ENCODE assay signal across 9 mouse cellular contexts in the genomic region with DNA sequence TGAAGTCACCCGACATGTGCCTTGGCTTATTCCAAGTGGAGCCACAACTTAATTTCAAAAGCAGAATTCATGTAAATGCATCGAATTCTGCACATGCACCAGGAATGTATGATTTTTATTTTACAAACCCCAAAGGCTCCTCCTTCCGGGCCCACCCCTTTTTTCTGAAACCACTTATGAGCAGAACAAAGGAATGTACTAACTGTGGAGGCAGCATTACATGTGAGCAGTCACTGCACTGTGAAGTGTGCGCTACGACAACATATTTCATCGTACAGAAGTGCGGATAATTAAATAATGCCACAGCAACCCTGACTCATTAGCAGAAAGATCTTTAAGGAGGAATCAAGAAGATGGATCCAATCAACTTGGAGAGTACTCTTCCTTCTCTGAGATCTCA.
DNase-seq lines count a peak whose midpoint lies in the region; ATAC-seq lines count a peak whose summit lies in the region.
"Had no signal": no experiment of that assay in that cellular context is flagged by ENCODE, and none has a peak within 500 bp of the region (broad histone marks: within the 10 kb centered on the region; RNA-seq: fewer than 3 reads in every experiment).

No protein-coding gene starts in this region.

- no peaks in the 10 kb centered on the region for H3K9me3 ChIP-seq in kidney, embryonic 15.5 days (replicated peaks)
- no peaks in the 10 kb centered on the region for H3K9me3 ChIP-seq in hindbrain, embryonic 12.5 days (replicated peaks)
- no peaks in the 10 kb centered on the region for H3K9me3 ChIP-seq in neural tube, embryonic 12.5 days

- H3K4me2 ChIP-seq in kidney, embryonic 15.5 days = peak overlapping the region; percentile 27; the same call in 1 of the 2 replicates
- H3K4me2 ChIP-seq in hindbrain, embryonic 12.5 days (replicated peaks) = peak overlapping the region; percentile 59
- H3K4me2 ChIP-seq in neural tube, embryonic 12.5 days (replicated peaks) = peak overlapping the region; percentile 57

- 0 out of 2 replicates have a peak overlapping the region, but pooled peaks have one; percentile 16 for H3K4me3 ChIP-seq in kidney, embryonic 15.5 days (replicated peaks)
- H3K4me3 ChIP-seq in hindbrain, embryonic 12.5 days = peak overlapping the region; percentile 31
- peak overlapping the region; percentile 27; the same call in 1 of the 2 replicates for H3K4me3 ChIP-seq in neural tube, embryonic 12.5 days

- H3K36me3 ChIP-seq in kidney, embryonic 15.5 days = peaks cover 43% of the 10 kb centered on the region
- H3K36me3 ChIP-seq in hindbrain, embryonic 12.5 days = peaks cover 43% of the 10 kb centered on the region
- H3K36me3 ChIP-seq in neural tube, embryonic 12.5 days = peaks cover 47% of the 10 kb centered on the region

- no peak for DNase-seq in kidney, postnatal 25 days
- peak; percentile 83 for DNase-seq in brain, embryonic 18.5 days (ENCODE audit: low read depth, low spot score)

- no peak for ATAC-seq in kidney, embryonic 15.5 days (replicated peaks; ENCODE audit: low FRiP score)
- ATAC-seq in hindbrain, embryonic 12.5 days (ENCODE audit: low FRiP score) = no peak
- 0 out of 2 replicates have a peak, but pooled peaks have one; percentile 59 for ATAC-seq in neural tube, embryonic 12.5 days (ENCODE audit: low FRiP score, low read depth)
- ATAC-seq in granulocyte monocyte progenitor cell, adult 5-6 weeks (replicated peaks; ENCODE audit: poor library complexity, severe bottlenecking) = no peak
- ATAC-seq in megakaryocyte-erythroid progenitor cell, adult 5-6 weeks (replicated peaks; ENCODE audit: low FRiP score, low TSS enrichment, poor library complexity, severe bottlenecking) = no peak
- ATAC-seq in megakaryocyte progenitor cell, adult 5-6 weeks (replicated peaks; ENCODE audit: poor library complexity) = no peak

- 75% methylated on average over 7 of the region's 7 CpGs for WGBS in kidney, embryonic 15.5 days
- 59% methylated on average over 7 of the region's 7 CpGs for WGBS in hindbrain, embryonic 12.5 days
- 75% methylated on average over 7 of the region's 7 CpGs for WGBS in neural tube, embryonic 12.5 days

- H3K4me1 ChIP-seq in kidney, embryonic 15.5 days = peaks cover 21% of the 10 kb centered on the region
- H3K4me1 ChIP-seq in hindbrain, embryonic 12.5 days = peaks cover 45% of the 10 kb centered on the region
- H3K4me1 ChIP-seq in neural tube, embryonic 12.5 days = peaks cover 34% of the 10 kb centered on the region

- no peak overlapping the region for H3K9ac ChIP-seq in kidney, embryonic 15.5 days
- peak overlapping the region; percentile 70 for H3K9ac ChIP-seq in hindbrain, embryonic 12.5 days
- H3K9ac ChIP-seq in neural tube, embryonic 12.5 days = peak overlapping the region; percentile 67

- H3K27me3 ChIP-seq in kidney, embryonic 15.5 days = no peaks in the 10 kb centered on the region
- no peaks in the 10 kb centered on the region for H3K27me3 ChIP-seq in hindbrain, embryonic 12.5 days
- no peaks in the 10 kb centered on the region for H3K27me3 ChIP-seq in neural tube, embryonic 12.5 days (replicated peaks)
- H3K27me3 ChIP-seq: CH12.LX had no signal

- 0 out of 2 replicates have a peak overlapping the region, but pooled peaks have one; percentile 56 for H3K27ac ChIP-seq in kidney, embryonic 15.5 days
- peak overlapping the region; percentile 91 for H3K27ac ChIP-seq in hindbrain, embryonic 12.5 days
- H3K27ac ChIP-seq in neural tube, embryonic 12.5 days = 0 out of 2 replicates have a peak overlapping the region, but pooled peaks have one; percentile 62
